Mouse (Mus musculus): Measurements from ENCODE around the gene Gls. TPM values are rescaled to one million over a fixed set of nuclear protein-coding genes. Genes with fewer than 3 reads are reported as not detected.

The Gls gene
- total RNA-seq, 2 experiments from 2014 or later = 402 to 406 TPM

DNA sequence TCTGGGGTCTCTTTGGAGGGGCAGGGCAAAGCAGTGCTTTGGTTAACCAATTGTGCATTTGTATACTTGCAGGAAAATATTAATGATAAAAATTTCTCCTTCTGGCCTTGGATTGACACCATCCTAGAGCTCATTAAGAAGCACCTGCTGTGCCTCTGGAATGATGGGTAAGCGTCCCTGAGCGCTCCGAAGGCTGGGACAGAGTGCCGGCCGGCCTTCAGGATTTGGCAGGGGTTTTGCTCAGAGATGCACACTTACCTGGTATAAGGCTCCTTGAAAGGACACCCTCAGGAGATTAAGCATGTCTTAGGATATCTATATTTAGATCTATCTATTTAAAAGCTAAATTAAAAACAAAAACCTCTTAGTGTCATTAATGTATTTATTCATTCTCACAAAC is 81.9 kb downstream of the Gls start:
- H3K27ac ChIP-seq = no peak overlapping the region
- intact Hi-C loops (cut with DNase I) = loop anchor here (10.0 kb wide), 1 partner anchor 314 kb away; no protein-coding TSS in a partner anchor

DNA sequence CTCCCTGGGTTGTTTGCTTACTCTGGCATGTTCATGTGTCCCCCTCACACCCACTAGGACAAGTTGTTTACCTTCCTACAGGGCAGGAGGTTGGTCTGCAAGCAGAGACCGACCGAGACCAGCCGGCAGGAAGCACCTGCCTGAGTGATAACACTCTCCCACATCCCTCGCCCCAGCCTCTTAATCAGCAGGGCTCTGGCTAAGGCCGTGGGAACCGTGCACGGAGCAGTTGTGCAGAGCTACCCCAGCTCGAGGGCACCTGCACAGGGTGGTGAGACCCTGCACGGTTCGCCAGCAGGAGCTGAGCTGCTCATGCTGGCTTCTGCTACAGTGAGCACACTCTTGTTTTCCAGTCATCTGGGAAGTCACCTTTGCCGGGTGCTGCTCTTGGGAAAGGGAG is 82.4 kb downstream of the Gls start:
- Histone ChIP-seq H3K4me3 (no peak overlapping the region), H3K27ac (peak overlapping the region; percentile 24)
- intact Hi-C loops (cut with DNase I) = loop anchor here (10.0 kb wide), 1 partner anchor 314 kb away; no protein-coding TSS in a partner anchor
- TF ChIP-seq CTCF (IDR thresholded peaks at IDR 0.05) = no peak
- no peak for DNase-seq (ENCODE audit: extremely low spot score in 1 of 2, low spot score in 2 of 2)

More for the DNA sequence above, 81.9 kb downstream of the Gls start:
- DNase-seq (ENCODE audit: extremely low spot score in 1 of 2, low spot score in 2 of 2) = no peak
- no peak overlapping the region for H3K4me3 ChIP-seq
- TF ChIP-seq CTCF (IDR thresholded peaks at IDR 0.05) = no peak

DNA sequence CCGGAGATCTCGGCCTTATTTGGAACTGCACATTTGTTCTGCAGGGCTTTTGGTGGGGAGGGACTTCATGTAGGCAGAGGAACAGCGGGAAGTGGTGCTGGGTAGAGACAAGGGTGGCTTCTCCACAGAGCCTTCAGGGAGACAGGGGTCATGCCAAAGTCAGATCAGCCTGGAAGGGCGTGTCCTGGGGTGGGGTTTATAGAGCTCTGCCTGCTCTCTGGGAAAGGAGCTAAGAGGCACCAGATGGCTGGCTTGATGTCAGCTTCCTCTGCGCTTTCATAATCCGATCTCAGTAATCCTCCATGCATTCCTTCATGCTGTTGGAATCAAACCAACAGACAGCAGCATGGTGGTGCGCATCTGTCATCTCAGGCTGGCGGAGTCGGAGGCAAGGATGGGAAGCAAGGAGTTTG is 83.1 kb downstream of the Gls start:
- H3K4me3 ChIP-seq = no peak overlapping the region
- DNase-seq (ENCODE audit: extremely low spot score in 1 of 2, low spot score in 2 of 2) = peak in 1 of 2 experiments; percentile 47
- peak overlapping the region; percentile 24; the same call in 1 of the 2 replicates for H3K27ac ChIP-seq
- intact Hi-C loops (cut with DNase I) = loop anchor here (5.0 to 10.0 kb wide), 2 partner anchors 315 to 482 kb away; partner anchors contain the start of gene Nemp2
- TF ChIP-seq CTCF (IDR thresholded peaks at IDR 0.05) = no peak

DNA sequence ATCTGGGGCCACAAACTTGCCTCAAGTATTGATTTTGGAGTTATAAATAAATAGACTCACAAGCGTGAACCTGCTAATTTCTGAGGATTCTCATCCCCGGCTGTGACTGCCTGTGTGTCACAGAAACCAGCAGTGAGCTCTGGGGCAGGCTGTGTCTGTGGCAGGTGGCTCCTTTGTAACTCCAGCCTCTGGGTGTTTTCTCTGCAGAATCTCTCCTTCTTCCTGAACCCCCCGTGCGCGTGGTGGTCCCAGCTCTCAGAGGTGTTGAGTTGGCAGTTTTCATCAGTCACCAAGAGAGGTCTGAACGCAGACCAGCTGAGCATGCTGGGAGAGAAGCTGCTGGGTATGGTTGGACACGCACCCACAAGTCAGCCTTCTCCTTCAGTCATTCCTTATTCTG is 84.3 kb downstream of the Gls start:
- H3K4me3 ChIP-seq = no peak overlapping the region
- peak overlapping the region; percentile 24 for H3K27ac ChIP-seq
- TF ChIP-seq CTCF (IDR thresholded peaks at IDR 0.05) = no peak
- no peak for DNase-seq (ENCODE audit: extremely low spot score in 1 of 2, low spot score in 2 of 2)
- intact Hi-C loops (cut with DNase I) = loop anchor here (5.0 kb wide), 1 partner anchor 484 kb away; the partner anchor contains the start of gene Nemp2

DNA sequence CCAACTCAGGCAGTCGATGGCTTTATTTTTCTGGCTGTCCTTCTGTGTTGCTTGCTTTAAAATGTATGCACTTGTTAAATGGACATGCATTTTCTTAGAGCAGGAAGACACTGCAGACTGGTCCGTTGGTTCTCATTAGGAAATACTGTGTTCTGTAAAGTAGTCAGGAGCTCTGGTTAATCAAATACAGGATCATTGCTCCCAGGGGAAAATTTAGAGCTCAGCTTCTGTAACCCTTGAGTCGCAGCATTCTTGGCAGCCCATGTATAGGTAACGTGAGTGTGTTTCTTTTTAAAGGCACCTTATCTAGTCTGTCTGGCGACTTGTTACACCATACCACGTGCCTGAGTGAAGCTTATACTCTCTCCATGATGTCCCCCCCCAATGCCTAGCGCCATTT is 84.9 kb downstream of the Gls start:
- TF ChIP-seq CTCF (IDR thresholded peaks at IDR 0.05) = no peak
- intact Hi-C loops (cut with DNase I) = loop anchor here (5.0 kb wide), 1 partner anchor 484 kb away; the partner anchor contains the start of gene Nemp2
- no peak for DNase-seq (ENCODE audit: extremely low spot score in 1 of 2, low spot score in 2 of 2)
- H3K4me3 ChIP-seq = no peak overlapping the region
- H3K27ac ChIP-seq = no peak overlapping the region

DNA sequence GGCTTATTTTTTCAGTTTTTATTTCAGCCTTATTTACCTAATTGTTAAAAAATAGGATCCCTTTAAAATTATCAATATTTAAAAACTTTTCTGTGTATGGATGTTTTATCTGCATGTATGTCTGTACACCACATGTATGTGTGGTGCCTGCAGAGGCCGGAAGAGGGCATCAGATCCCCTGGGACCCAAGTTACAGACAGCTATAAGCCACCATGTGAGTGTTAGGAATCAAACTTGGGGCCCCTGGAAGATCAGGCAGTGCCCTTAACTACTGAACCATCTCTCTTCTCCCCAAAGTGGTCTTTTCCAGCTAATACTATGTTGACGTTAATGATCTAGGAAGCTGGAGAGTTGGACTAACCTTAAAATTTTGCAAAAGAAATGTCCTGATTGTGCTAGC is 85.6 kb downstream of the Gls start:
- DNase-seq (ENCODE audit: extremely low spot score in 1 of 2, low spot score in 2 of 2) = no peak
- Histone ChIP-seq H3K27ac (no peak overlapping the region), H3K4me3 (no peak overlapping the region)
- TF ChIP-seq CTCF (IDR thresholded peaks at IDR 0.05) = no peak; the same call in none of the 2 replicates
- intact Hi-C loops (cut with DNase I) = loop anchor here (2.0 to 5.0 kb wide), 2 partner anchors 151 to 485 kb away; partner anchors contain the start of gene Nemp2

DNA sequence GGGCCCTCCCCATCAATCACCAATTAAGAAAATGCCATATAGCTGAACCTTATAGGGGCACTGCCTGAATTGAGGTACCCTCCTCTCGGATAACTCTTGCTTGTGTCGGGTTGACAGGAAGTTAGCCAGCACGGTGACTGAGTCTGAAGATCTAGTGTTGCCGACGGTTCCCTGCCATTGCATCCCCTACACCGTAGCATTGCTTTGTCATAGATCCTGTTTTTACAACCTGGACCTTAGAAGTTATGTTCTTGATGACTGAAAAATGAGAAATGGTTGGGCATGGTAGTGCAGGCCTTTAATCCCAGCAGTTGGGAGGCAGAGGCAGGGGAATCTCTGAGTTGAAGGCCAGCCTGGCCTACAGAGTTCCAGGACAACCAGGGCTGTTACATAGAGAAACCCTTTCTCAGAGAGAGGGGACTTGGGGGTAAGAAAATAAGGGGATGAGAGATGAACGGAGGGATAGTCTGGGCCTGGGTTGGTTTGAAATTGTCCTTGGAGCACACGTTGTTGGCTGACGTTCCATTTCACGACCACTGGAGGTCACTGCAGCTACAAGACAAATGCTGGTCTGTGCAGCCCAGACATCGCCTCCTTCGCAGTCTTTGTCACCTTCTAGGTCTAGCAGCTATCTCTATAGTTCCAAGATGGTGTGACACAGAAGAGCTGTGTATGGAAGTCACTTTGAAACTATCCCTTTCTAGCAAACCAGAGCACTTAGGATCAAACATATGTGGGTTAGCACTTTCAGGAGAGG is 86.6 kb downstream of the Gls start:
- TF ChIP-seq CTCF (IDR thresholded peaks at IDR 0.05) = peak; percentile 77
- DNase-seq (ENCODE audit: extremely low spot score in 1 of 2, low spot score in 2 of 2) = peak; percentile 57 to 64
- Histone ChIP-seq H3K4me3 (no peak overlapping the region), H3K27ac (no peak overlapping the region)
- intact Hi-C loops (cut with DNase I) = loop anchor here (2.0 to 5.0 kb wide), 2 partner anchors 152 to 486 kb away; partner anchors contain the start of gene Nemp2

DNA sequence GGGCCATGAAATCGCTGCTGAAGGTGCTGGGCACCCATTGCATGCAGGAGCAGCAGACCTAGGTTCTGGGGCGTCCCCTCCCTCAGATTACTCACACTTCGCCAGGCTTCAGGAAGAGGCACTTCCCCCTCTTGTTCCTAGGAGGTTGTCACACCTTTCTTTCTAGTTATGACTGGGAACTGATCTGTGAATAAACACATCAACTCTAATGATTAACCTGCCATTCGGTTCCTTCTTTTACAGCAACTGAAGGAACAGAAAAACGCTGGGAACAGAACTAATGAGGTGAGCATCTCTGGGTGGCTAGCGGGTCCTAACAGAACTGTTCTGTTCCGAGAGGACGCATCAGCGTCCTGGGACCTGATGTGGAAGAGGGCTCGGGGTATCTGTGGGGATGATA is 88.1 kb downstream of the Gls start:
- TF ChIP-seq CTCF (IDR thresholded peaks at IDR 0.05) = no peak
- intact Hi-C loops (cut with DNase I) = loop anchor here (5.0 kb wide), 2 partner anchors 87 to 487 kb away; partner anchors contain the start of genes Gls and Nemp2
- no peak for DNase-seq (ENCODE audit: extremely low spot score in 1 of 2, low spot score in 2 of 2)
- no peak overlapping the region for H3K27ac ChIP-seq
- no peak overlapping the region for H3K4me3 ChIP-seq

DNA sequence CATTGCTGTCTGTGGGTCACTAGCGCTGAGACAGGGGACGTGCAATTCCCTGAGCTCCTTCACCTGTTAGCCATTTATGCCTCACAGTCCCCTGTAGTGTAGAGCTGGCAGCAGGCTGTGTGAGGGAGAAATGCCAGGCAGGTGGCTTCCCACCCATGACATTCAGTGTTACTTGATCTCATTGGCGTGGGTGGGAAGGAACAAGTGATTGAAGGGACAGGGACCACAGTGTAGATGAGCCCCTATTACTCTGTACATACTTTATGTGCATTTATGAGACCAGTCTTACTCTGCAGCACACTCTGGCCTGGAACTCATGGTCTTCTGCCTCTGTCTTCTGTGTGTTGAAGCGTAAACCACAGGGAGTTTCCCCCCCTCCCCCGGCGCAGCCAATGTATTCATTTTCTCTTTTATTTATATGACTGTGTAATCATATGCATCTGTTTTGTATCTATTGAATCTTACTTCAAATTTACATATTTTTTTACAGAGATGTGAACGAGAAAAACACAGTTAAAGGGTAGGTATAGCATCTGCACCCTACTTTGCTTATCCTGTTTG is 89.4 kb downstream of the Gls start:
- no peak for TF ChIP-seq CTCF (IDR thresholded peaks at IDR 0.05)
- intact Hi-C loops (cut with DNase I) = loop anchor here (5.0 kb wide), 1 partner anchor 89 kb away; the partner anchor contains the start of gene Gls
- no peak for DNase-seq (ENCODE audit: extremely low spot score in 1 of 2, low spot score in 2 of 2)
- H3K27ac ChIP-seq = no peak overlapping the region
- no peak overlapping the region for H3K4me3 ChIP-seq

DNA sequence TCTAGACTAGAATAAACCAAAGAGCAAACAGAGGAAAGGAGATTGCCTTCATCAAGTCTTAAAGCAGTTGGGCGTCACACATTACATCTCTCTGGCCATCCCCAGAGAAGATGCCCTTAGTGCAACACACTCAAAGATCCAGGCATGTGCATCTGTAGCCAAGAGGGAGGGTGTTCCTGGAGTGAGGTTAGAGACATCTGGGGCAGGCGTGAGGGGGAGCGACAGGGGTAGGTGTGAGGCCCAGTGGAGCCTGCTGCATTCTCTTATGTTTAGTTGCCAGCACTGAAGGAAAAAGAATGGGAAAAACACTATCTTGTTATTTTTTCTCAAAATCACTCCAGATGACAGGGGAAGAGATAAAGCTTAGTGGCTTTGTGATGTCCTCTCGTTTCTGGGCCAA is 89.8 kb downstream of the Gls start:
- intact Hi-C loops (cut with DNase I) = loop anchor here (5.0 kb wide), 1 partner anchor 89 kb away; the partner anchor contains the start of gene Gls
- no peak for TF ChIP-seq CTCF (IDR thresholded peaks at IDR 0.05)

DNA sequence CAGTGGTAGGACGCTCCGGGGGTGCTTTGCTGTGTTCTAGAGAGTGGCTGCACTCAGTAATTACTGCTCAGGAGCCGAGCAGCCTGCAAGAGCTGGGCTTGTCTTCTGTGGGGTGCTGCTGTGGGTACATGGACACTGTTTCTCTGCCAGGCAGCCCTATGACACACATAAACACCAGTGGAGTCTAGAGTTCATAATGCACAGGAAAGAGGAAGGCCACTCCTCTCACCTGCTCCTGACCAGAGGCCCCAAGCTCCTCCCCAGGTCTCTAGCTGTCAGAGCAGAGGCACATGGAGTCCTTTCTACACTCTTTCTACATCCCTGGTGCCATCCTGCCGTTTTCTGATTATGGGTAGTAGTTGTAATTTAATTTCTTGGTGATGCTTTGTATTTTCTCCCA is 90.9 kb downstream of the Gls start:
- Histone ChIP-seq H3K4me3 (no peak overlapping the region), H3K27ac (no peak overlapping the region)
- intact Hi-C loops (cut with DNase I) = loop anchor here (5.0 kb wide), 1 partner anchor 90 kb away; the partner anchor contains the start of gene Gls
- no peak for DNase-seq (ENCODE audit: extremely low spot score in 1 of 2, low spot score in 2 of 2)
- no peak for TF ChIP-seq CTCF (IDR thresholded peaks at IDR 0.05)

More for the DNA sequence above, 89.8 kb downstream of the Gls start:
- Histone ChIP-seq H3K27ac (no peak overlapping the region), H3K4me3 (no peak overlapping the region)
- DNase-seq (ENCODE audit: extremely low spot score in 1 of 2, low spot score in 2 of 2) = no peak

DNA sequence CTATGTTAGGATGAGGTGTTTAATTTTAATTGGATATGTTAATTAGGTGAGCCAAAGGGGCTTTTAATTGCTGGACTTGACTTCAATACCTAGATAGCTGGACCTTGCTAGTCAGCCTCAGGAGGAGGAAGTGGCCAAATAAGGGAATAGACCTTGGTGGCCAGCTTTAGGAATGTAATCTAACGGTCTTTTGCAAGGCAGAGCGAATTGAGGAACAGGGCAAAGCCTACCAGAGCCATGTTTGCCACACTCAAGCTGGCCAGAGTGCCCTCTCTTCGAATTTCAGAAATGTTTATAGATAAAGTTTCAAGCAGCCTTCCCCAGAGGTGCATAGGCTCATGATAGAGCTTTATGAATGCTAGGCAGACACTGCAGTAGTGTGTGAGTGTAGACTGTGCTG is 91.5 kb downstream of the Gls start:
- TF ChIP-seq CTCF (IDR thresholded peaks at IDR 0.05) = no peak
- no peak overlapping the region for H3K27ac ChIP-seq
- H3K4me3 ChIP-seq = no peak overlapping the region
- intact Hi-C loops (cut with DNase I) = loop anchor here (5.0 kb wide), 1 partner anchor 91 kb away; the partner anchor contains the start of gene Gls
- no peak for DNase-seq (ENCODE audit: extremely low spot score in 1 of 2, low spot score in 2 of 2)
